Mouse (Mus musculus): Measurements from ENCODE around the gene Olfr676.
"Not testable (repeated sequence)": the region's sequence is repeated elsewhere in the genome, so short reads cannot be mapped to it uniquely, and the experiment has no call there.

The Olfr676 gene

GRCm38 (mm10) chr7:105032398-105032797 is at the start of gene Olfr676:
Gene Olfr676, plus strand, starts transcription at chr7:105032698.
- DNase-seq (ENCODE audit: low spot score) = no peak

- no peak for DNase-seq (ENCODE audit: low spot score)
These were observed 30.6 kb upstream of the Olfr676 start, which contains the start of gene Olfr672 for GRCm38 (mm10) chr7:105001929-105002328. Gene Olfr672, minus strand, starts transcription at chr7:105002029.

GRCm38 (mm10) chr7:105022530-105022929 is 10.0 kb upstream of the Olfr676 start:
- DNase-seq (ENCODE audit: low spot score) = peak; percentile 5

GRCm38 (mm10) chr7:105028360-105028759 is 4.1 kb upstream of the Olfr676 start, which contains the start of gene Olfr675:
Gene Olfr675, minus strand, starts transcription at chr7:105028460.
- no peak for DNase-seq (ENCODE audit: low spot score)

GRCm38 (mm10) chr7:105033836-105034235 is 1.3 kb downstream of the Olfr676 start:
- DNase-seq (ENCODE audit: low spot score) = not testable (repeated sequence)

GRCm38 (mm10) chr7:105058951-105059350 is 26.5 kb downstream of the Olfr676 start:
- no peak for DNase-seq (ENCODE audit: low spot score)

GRCm38 (mm10) chr7:105064175-105064574 is 31.7 kb downstream of the Olfr676 start, which contains the start of gene Olfr678:
Gene Olfr678, plus strand, starts transcription at chr7:105064475.
- no peak for DNase-seq (ENCODE audit: low spot score)

- no peak for DNase-seq (ENCODE audit: low spot score)
These were observed 48.4 kb downstream of the Olfr676 start, which contains the start of gene Olfr679 for GRCm38 (mm10) chr7:105080905-105081304. Gene Olfr679, plus strand, starts transcription at chr7:105081205.

All from embryo, embryonic 10 days (tissue).